Mouse (Mus musculus) megakaryocyte, embryonic 14.5 days (primary cell): ENCODE measurements around the gene Ehf.

Experiments used
- FLI1 ChIP-seq: IDR thresholded peaks from 2 replicates; pipeline ENCODE4 v1.6.1; 2012; ENCODE audit warnings: low read length, inconsistent platforms, mixed read lengths
- GATA1 ChIP-seq: IDR thresholded peaks from 3 replicates; pipeline ENCODE4 v1.6.1; 2012; ENCODE audit warnings: mixed read lengths, low read length, inconsistent platforms, borderline replicate concordance

GRCm38 (mm10) chr2:103282184-103282750 is 20.8 kb downstream of the Ehf start:
- TF ChIP-seq GATA1 (no peak), FLI1 (no peak)
